Mouse (Mus musculus): Measurements from ENCODE around the gene Epha2. TPM values are rescaled to one million over a fixed set of nuclear protein-coding genes. Genes with fewer than 3 reads are reported as not detected.

Gene Epha2
- total and polyA plus RNA-seq, 2 experiments: 7.7 to 12.0 TPM

- WGBS: 68% methylated on average over 15 of the region's 15 CpGs
- no peak for DNase-seq (ENCODE audit: extremely low read depth, low read depth, low spot score)
- H3K79me2 ChIP-seq (ENCODE audit: control insufficient read depth, insufficient read depth, low read length): no peaks in the 10 kb centered on the region
- H3K27ac ChIP-seq (replicated peaks; ENCODE audit: insufficient read depth, low read depth, low read length): peak overlapping the region; percentile 88
- peaks cover 34% of the 10 kb centered on the region; the same call in 1 of the 2 replicates for H3K36me3 ChIP-seq (ENCODE audit: control insufficient read depth, insufficient read depth, low read length)
- H3K9ac ChIP-seq (ENCODE audit: low read depth, low read length): 0 out of 2 replicates have a peak overlapping the region, but pooled peaks have one; percentile 39
- no peaks in the 10 kb centered on the region for H3K27me3 ChIP-seq (ENCODE audit: control insufficient read depth, insufficient read depth, low read length)
- H3K4me1 ChIP-seq (ENCODE audit: control insufficient read depth, insufficient read depth, low read length): peaks cover 19% of the 10 kb centered on the region
- H3K4me3 ChIP-seq (ENCODE audit: insufficient read depth, low read depth, low read length): no peak overlapping the region
- no peak for TF ChIP-seq CTCF (IDR thresholded peaks at IDR 0.05; ENCODE audit: low read depth, low read length)
- TF ChIP-seq POLR2A (IDR thresholded peaks at IDR 0.05; ENCODE audit: extremely low read depth, insufficient read depth, low read length): no peak
Observed at GRCm38 (mm10) chr4:141325636-141326035, 24.6 kb downstream of the Epha2 start.

DNA sequence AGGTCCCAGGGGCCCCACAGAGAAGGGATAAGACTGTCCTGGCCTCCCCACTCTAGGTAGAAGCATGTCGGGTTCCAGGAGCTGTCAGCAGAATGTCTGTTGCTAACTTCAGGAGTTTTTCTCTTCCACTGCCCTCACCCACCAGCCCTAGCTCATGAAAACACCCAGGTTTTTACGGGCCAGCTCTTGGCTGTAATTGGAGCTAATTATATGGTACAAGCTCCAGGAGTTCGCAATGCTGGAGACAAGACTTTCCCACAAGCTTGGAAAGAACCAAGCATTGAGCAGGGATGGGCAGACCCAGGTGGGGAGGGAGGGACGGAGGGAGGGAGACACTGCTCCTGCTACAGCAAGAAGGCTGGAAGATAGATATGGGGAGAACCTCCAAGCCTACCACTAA lies 26.0 kb downstream of the Epha2 start:
- no peaks in the 10 kb centered on the region for H3K27me3 ChIP-seq (ENCODE audit: control insufficient read depth, insufficient read depth, low read length)
- no peak for DNase-seq (ENCODE audit: extremely low read depth, low read depth, low spot score)
- WGBS: 90% methylated on average over 4 of the region's 4 CpGs
- H3K4me1 ChIP-seq (ENCODE audit: control insufficient read depth, insufficient read depth, low read length): peaks cover 26% of the 10 kb centered on the region
- no peak for TF ChIP-seq CTCF (IDR thresholded peaks at IDR 0.05; ENCODE audit: low read depth, low read length)
- TF ChIP-seq POLR2A (IDR thresholded peaks at IDR 0.05; ENCODE audit: extremely low read depth, insufficient read depth, low read length): no peak
- peaks cover 27% of the 10 kb centered on the region; the same call in 1 of the 2 replicates for H3K36me3 ChIP-seq (ENCODE audit: control insufficient read depth, insufficient read depth, low read length)
- no peak overlapping the region for H3K9ac ChIP-seq (ENCODE audit: low read depth, low read length)
- no peaks in the 10 kb centered on the region for H3K79me2 ChIP-seq (ENCODE audit: control insufficient read depth, insufficient read depth, low read length)
- H3K27ac ChIP-seq (replicated peaks; ENCODE audit: insufficient read depth, low read depth, low read length): no peak overlapping the region
- H3K4me3 ChIP-seq (ENCODE audit: insufficient read depth, low read depth, low read length): no peak overlapping the region

DNA sequence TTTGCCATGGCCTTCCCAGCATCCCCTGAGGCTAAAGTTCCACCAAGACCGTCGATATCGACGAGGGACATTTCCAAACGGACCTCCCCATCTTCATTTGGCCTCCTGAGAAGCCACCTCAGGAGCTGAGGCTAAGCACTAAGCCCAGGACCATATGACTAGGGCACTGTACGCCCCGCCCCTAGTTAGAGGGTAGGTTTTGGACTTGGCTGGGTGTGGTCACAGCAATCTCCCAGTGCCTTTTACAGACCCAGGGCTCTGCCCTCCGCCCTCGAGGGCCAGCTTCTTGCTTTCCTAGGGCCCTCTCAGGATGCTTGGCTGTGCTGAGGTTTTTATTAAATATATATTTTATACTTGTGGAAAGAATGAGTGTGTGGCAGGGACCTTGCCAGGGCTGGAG lies 27.7 kb downstream of the Epha2 start:
- Histone ChIP-seq H3K27ac (replicated peaks; ENCODE audit: insufficient read depth, low read depth, low read length) (no peak overlapping the region), H3K9ac (ENCODE audit: low read depth, low read length) (no peak overlapping the region), H3K36me3 (ENCODE audit: control insufficient read depth, insufficient read depth, low read length) (peaks cover 12% of the 10 kb centered on the region; the same call in 1 of the 2 replicates), H3K79me2 (ENCODE audit: control insufficient read depth, insufficient read depth, low read length) (no peaks in the 10 kb centered on the region), H3K4me1 (ENCODE audit: control insufficient read depth, insufficient read depth, low read length) (peaks cover 25% of the 10 kb centered on the region), H3K27me3 (ENCODE audit: control insufficient read depth, insufficient read depth, low read length) (no peaks in the 10 kb centered on the region), H3K4me3 (ENCODE audit: insufficient read depth, low read depth, low read length) (no peak overlapping the region)
- DNase-seq (ENCODE audit: extremely low read depth, low read depth, low spot score): no peak
- TF ChIP-seq POLR2A (IDR thresholded peaks at IDR 0.05; ENCODE audit: extremely low read depth, insufficient read depth, low read length): no peak
- WGBS: 83% methylated on average over 9 of the region's 9 CpGs

DNA sequence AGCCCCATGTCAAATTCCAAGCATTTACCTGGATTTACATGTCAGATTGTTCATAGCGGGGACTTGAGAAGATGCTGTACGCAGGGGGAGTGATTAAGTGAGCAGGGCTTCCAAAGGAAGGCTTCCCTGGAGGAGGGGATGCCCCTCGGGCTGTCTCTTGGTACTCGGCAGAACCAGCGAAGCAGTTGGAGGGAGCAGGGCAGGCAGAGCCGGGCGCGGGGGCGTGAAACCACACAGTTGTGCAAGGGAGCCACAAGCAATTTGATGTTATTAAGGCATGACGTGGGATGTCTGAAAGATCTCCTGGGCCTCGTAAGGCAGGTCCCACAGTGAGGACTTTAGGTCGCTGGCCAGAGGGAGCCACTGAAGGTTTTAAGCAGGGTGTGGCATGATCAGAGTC lies 28.9 kb downstream of the Epha2 start:
- H3K36me3 ChIP-seq (ENCODE audit: control insufficient read depth, insufficient read depth, low read length): peaks cover 11% of the 10 kb centered on the region; the same call in 1 of the 2 replicates
- H3K9ac ChIP-seq (ENCODE audit: low read depth, low read length): no peak overlapping the region
- H3K4me3 ChIP-seq (ENCODE audit: insufficient read depth, low read depth, low read length): no peak overlapping the region
- TF ChIP-seq CTCF (IDR thresholded peaks at IDR 0.05; ENCODE audit: low read depth, low read length) (no peak), POLR2A (IDR thresholded peaks at IDR 0.05; ENCODE audit: extremely low read depth, insufficient read depth, low read length) (no peak)
- WGBS: 74% methylated on average over 12 of the region's 12 CpGs
- H3K27me3 ChIP-seq (ENCODE audit: control insufficient read depth, insufficient read depth, low read length): no peaks in the 10 kb centered on the region
- DNase-seq (ENCODE audit: extremely low read depth, low read depth, low spot score): no peak
- no peaks in the 10 kb centered on the region for H3K79me2 ChIP-seq (ENCODE audit: control insufficient read depth, insufficient read depth, low read length)
- peak overlapping the region; percentile 63 for H3K27ac ChIP-seq (replicated peaks; ENCODE audit: insufficient read depth, low read depth, low read length)
- H3K4me1 ChIP-seq (ENCODE audit: control insufficient read depth, insufficient read depth, low read length): peaks cover 17% of the 10 kb centered on the region

- peak; percentile 99 for DNase-seq (ENCODE audit: extremely low read depth, low read depth, low spot score)
- Histone ChIP-seq H3K9ac (ENCODE audit: low read depth, low read length) (no peak overlapping the region), H3K4me3 (ENCODE audit: insufficient read depth, low read depth, low read length) (no peak overlapping the region), H3K4me1 (ENCODE audit: control insufficient read depth, insufficient read depth, low read length) (peaks cover 7% of the 10 kb centered on the region), H3K36me3 (ENCODE audit: control insufficient read depth, insufficient read depth, low read length) (peaks cover 3% of the 10 kb centered on the region; the same call in 1 of the 2 replicates), H3K27me3 (ENCODE audit: control insufficient read depth, insufficient read depth, low read length) (no peaks in the 10 kb centered on the region), H3K79me2 (ENCODE audit: control insufficient read depth, insufficient read depth, low read length) (no peaks in the 10 kb centered on the region), H3K27ac (replicated peaks; ENCODE audit: insufficient read depth, low read depth, low read length) (peak overlapping the region; percentile 97)
- WGBS: 18% methylated on average over 2 of the region's 2 CpGs
- TF ChIP-seq CTCF (IDR thresholded peaks at IDR 0.05; ENCODE audit: low read depth, low read length) (no peak), POLR2A (IDR thresholded peaks at IDR 0.05; ENCODE audit: extremely low read depth, insufficient read depth, low read length) (no peak)
Observed at GRCm38 (mm10) chr4:141331446-141331845, 30.4 kb downstream of the Epha2 start.

GRCm38 (mm10) chr4:141332258-141332657 lies 31.2 kb downstream of the Epha2 start:
- no peak for TF ChIP-seq POLR2A (IDR thresholded peaks at IDR 0.05; ENCODE audit: extremely low read depth, insufficient read depth, low read length)
- no peak for TF ChIP-seq CTCF (IDR thresholded peaks at IDR 0.05; ENCODE audit: low read depth, low read length)
- Histone ChIP-seq H3K79me2 (ENCODE audit: control insufficient read depth, insufficient read depth, low read length) (no peaks in the 10 kb centered on the region), H3K27me3 (ENCODE audit: control insufficient read depth, insufficient read depth, low read length) (no peaks in the 10 kb centered on the region), H3K4me1 (ENCODE audit: control insufficient read depth, insufficient read depth, low read length) (peaks cover 7% of the 10 kb centered on the region), H3K27ac (replicated peaks; ENCODE audit: insufficient read depth, low read depth, low read length) (peak overlapping the region; percentile 97), H3K36me3 (ENCODE audit: control insufficient read depth, insufficient read depth, low read length) (peaks cover 3% of the 10 kb centered on the region; the same call in 1 of the 2 replicates), H3K9ac (ENCODE audit: low read depth, low read length) (peak overlapping the region; percentile 45), H3K4me3 (ENCODE audit: insufficient read depth, low read depth, low read length) (no peak overlapping the region)
- DNase-seq (ENCODE audit: extremely low read depth, low read depth, low spot score): peak; percentile 95
- WGBS: 22% methylated on average over 7 of the region's 7 CpGs
